Mouse (Mus musculus): ENCODE results near the gene Gsdma2.

GRCm38 (mm10) chr11:98693746-98694145, 47.2 kb downstream of the Gsdma2 start:
- TF ChIP-seq CTCF (IDR thresholded peaks at IDR 0.05; ENCODE audit: low read depth) (no peak), EP300 (IDR thresholded peaks at IDR 0.05; ENCODE audit: low read depth) (no peak)
